Mouse (Mus musculus) forebrain, embryonic 14.5 days (tissue): Measurements from ENCODE around the gene Pik3c2b. TPM values are rescaled to one million over a fixed set of nuclear protein-coding genes. Genes with fewer than 3 reads are reported as not detected.

ENCODE experiments used
- ATAC-seq: fragments of 200-750 bp; cut with Nextera tagmentation; 2 replicates; pipeline ENCODE4 v1.8.0; 2017; ENCODE audit warnings: mild to moderate bottlenecking, moderate library complexity
- DNase-seq: peaks from one replicate; pipeline ENCODE4 v3.0.0-alpha.2; 2015; ENCODE audit warnings: low spot score
- H3K27ac ChIP-seq: fragments of 300-500 bp; sonication (generic); 2 replicates; pipeline ENCODE4 v1.5.1; 2014; ENCODE audit warnings: low read depth, mild to moderate bottlenecking, control low read depth, low read length, moderate library complexity
- H3K27me3 ChIP-seq: fragments of 300-500 bp; sonication (generic); replicated peaks from 2 replicates; pipeline ENCODE4 v1.6.1; 2014; ENCODE audit warnings: low read length, control low read depth, mixed read lengths; ENCODE audit not compliant: control insufficient read depth, insufficient read depth
- H3K36me3 ChIP-seq: fragments of 300-500 bp; sonication (generic); 2 replicates; pipeline ENCODE4 v1.6.1; 2014; ENCODE audit warnings: low read length, control low read depth; ENCODE audit not compliant: control insufficient read depth, insufficient read depth
- H3K4me1 ChIP-seq: fragments of 300-500 bp; sonication (generic); 2 replicates; pipeline ENCODE4 v1.6.1; 2014; ENCODE audit warnings: antibody characterized with exemption, low read length, control low read depth; ENCODE audit not compliant: control insufficient read depth, insufficient read depth
- H3K4me2 ChIP-seq: fragments of 300-500 bp; sonication (generic); 2 replicates; pipeline ENCODE4 v1.6.1; 2014; ENCODE audit warnings: mild to moderate bottlenecking, control low read depth, low read length
- H3K4me3 ChIP-seq: fragments of 300-500 bp; sonication (generic); 2 replicates; pipeline ENCODE4 v1.5.1; 2014; ENCODE audit warnings: low read depth, low read length, control low read depth
- H3K9ac ChIP-seq: fragments of 300-500 bp; sonication (generic); 2 replicates; pipeline ENCODE4 v1.6.1; 2014; ENCODE audit warnings: mild to moderate bottlenecking, low read length, control low read depth, moderate library complexity
- H3K9me3 ChIP-seq: fragments of 300-500 bp; sonication (generic); replicated peaks from 2 replicates; pipeline ENCODE4 v1.6.1; 2016; ENCODE audit warnings: low read length, control low read depth, mixed read lengths; ENCODE audit not compliant: control insufficient read depth
- WGBS: fragments of 180-500 bp; shearing (Covaris S2); extraction: QIAGEN DNeasy Blood & Tissue Kit; methylation state at CpG from one replicate; pipeline ENCODE4 v1.1.7; 2014; 5-methylcytosine and 5-hydroxymethylcytosine counted together
- polyA plus RNA-seq: library from polyadenylated mRNA; unstranded; fragments of >200 nt; fragmentation: Nextera tagmentation; extraction: Ambion mirVana; gene quantifications from 2 replicates; pipeline ENCODE4 v1.2.1, GENCODE M21; 2014

Pik3c2b gene
- polyA plus RNA-seq, 1 experiment from 2014 or later, result 9.6 TPM

- H3K36me3 ChIP-seq, result no peaks in the 10 kb centered on the region
- WGBS, result 0% methylated on average over 33 of the region's 40 CpGs
- H3K27me3 ChIP-seq, result no peaks in the 10 kb centered on the region
Observed at GRCm38 (mm10) chr1:133046441-133046931, 1.0 kb downstream of the Pik3c2b start.

GRCm38 (mm10) chr1:133047575-133047974 is 2.1 kb downstream of the Pik3c2b start:
- DNase-seq (no peak), ATAC-seq (no peak)
- Histone ChIP-seq H3K27ac (peak overlapping the region; percentile 98), H3K4me2 (peak overlapping the region; percentile 85), H3K36me3 (no peaks in the 10 kb centered on the region), H3K27me3 (no peaks in the 10 kb centered on the region), H3K4me3 (peak overlapping the region; percentile 94), H3K9ac (peak overlapping the region; percentile 100), H3K4me1 (peaks cover 28% of the 10 kb centered on the region), H3K9me3 (no peaks in the 10 kb centered on the region)
- WGBS, result 26% methylated on average over 8 of the region's 8 CpGs

More at GRCm38 (mm10) chr1:133046441-133046931, 1.0 kb downstream of the Pik3c2b start:
- Histone ChIP-seq H3K9me3 (no peaks in the 10 kb centered on the region), H3K9ac (peak overlapping the region; percentile 100), H3K4me2 (peak overlapping the region; percentile 85), H3K27ac (peak overlapping the region; percentile 98), H3K4me3 (peak overlapping the region; percentile 94), H3K4me1 (peaks cover 28% of the 10 kb centered on the region)
- DNase-seq (peak; percentile 60), ATAC-seq (peak; percentile 70)

GRCm38 (mm10) chr1:133048690-133049089 is 3.2 kb downstream of the Pik3c2b start:
- Histone ChIP-seq H3K36me3 (no peaks in the 10 kb centered on the region), H3K9ac (peak overlapping the region; percentile 41; the same call in 1 of the 2 replicates), H3K4me2 (peak overlapping the region; percentile 85), H3K9me3 (no peaks in the 10 kb centered on the region), H3K4me1 (peaks cover 32% of the 10 kb centered on the region), H3K27ac (no peak overlapping the region), H3K27me3 (no peaks in the 10 kb centered on the region), H3K4me3 (no peak overlapping the region)
- ATAC-seq, result no peak
- no peak for DNase-seq
- 16% methylated on average over 2 of the region's 2 CpGs for WGBS

- Histone ChIP-seq H3K4me2 (no peak overlapping the region), H3K4me3 (no peak overlapping the region), H3K27me3 (no peaks in the 10 kb centered on the region), H3K4me1 (peaks cover 30% of the 10 kb centered on the region), H3K9me3 (no peaks in the 10 kb centered on the region), H3K36me3 (no peaks in the 10 kb centered on the region), H3K27ac (no peak overlapping the region), H3K9ac (no peak overlapping the region; the same call in 1 of the 2 replicates)
- 39% methylated on average over 11 of the region's 11 CpGs for WGBS
- ATAC-seq (no peak), DNase-seq (no peak)
Observed at GRCm38 (mm10) chr1:133050001-133050431, 4.5 kb downstream of the Pik3c2b start.

DNA sequence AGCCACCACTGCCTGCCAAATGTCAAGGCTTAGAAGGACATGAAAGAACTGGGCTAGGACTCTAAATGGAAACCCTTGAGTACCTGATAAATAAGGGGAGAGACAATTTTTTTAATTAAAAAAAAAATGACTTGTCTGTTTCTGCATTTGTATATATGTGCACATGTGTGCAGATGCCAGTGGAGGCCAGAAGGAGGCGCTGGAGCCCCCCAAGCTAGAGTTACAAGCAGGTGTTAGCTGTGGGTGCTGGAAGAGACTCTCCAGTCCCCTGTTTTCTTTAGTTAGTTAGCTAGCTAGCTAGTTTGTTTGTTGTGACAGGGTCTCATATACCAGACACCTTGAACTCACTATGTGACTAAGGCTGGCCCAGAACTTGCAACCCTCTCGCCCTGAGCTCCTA is 6.4 kb downstream of the Pik3c2b start:
- Histone ChIP-seq H3K4me3 (no peak overlapping the region), H3K36me3 (no peaks in the 10 kb centered on the region), H3K4me2 (no peak overlapping the region), H3K4me1 (peaks cover 29% of the 10 kb centered on the region), H3K9ac (no peak overlapping the region), H3K27ac (no peak overlapping the region), H3K9me3 (no peaks in the 10 kb centered on the region), H3K27me3 (no peaks in the 10 kb centered on the region)
- WGBS, result 94% methylated on average over 2 of the region's 2 CpGs
- no peak for DNase-seq
- ATAC-seq, result no peak

DNA sequence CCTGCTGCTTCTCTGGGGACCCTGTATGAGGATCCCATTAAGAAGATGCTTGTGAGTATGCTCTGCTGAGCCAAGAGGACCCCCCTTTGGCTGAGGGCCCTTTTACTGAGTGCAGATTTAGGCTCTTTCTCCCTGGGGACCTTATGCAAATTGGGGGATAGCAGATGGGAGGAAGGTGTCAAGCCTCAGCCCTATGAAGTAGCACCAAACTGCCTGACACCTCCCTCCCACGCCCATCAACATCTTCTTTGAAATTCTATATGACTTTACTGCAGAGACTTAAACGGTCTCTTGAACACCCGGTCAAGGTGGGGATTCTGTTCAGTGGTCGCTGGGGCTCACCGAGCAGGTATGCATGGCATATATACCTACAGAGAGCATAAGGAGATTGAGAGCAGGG is 7.6 kb downstream of the Pik3c2b start:
- no peak overlapping the region for H3K27ac ChIP-seq
- 68% methylated on average over 5 of the region's 5 CpGs for WGBS
- no peak for ATAC-seq
- no peaks in the 10 kb centered on the region for H3K9me3 ChIP-seq
- H3K36me3 ChIP-seq, result no peaks in the 10 kb centered on the region
- no peak overlapping the region for H3K4me3 ChIP-seq
- no peak overlapping the region for H3K9ac ChIP-seq
- H3K4me2 ChIP-seq, result no peak overlapping the region
- H3K4me1 ChIP-seq, result peaks cover 25% of the 10 kb centered on the region
- H3K27me3 ChIP-seq, result no peaks in the 10 kb centered on the region
- no peak for DNase-seq

GRCm38 (mm10) chr1:133054326-133054725 is 8.9 kb downstream of the Pik3c2b start:
- Histone ChIP-seq H3K9me3 (no peaks in the 10 kb centered on the region), H3K4me2 (no peak overlapping the region), H3K27ac (no peak overlapping the region), H3K27me3 (no peaks in the 10 kb centered on the region), H3K4me1 (peaks cover 13% of the 10 kb centered on the region), H3K9ac (no peak overlapping the region), H3K4me3 (no peak overlapping the region), H3K36me3 (no peaks in the 10 kb centered on the region)
- DNase-seq (no peak), ATAC-seq (no peak)
- WGBS, result 80% methylated on average over 8 of the region's 8 CpGs

GRCm38 (mm10) chr1:133057345-133058034 is 12.0 kb downstream of the Pik3c2b start:
- 0 out of 2 replicates have a peak, but pooled peaks have one; percentile 23 for ATAC-seq
- Histone ChIP-seq H3K9ac (no peak overlapping the region), H3K27ac (peak overlapping the region; percentile 46), H3K4me3 (no peak overlapping the region), H3K4me1 (peaks cover 10% of the 10 kb centered on the region), H3K4me2 (no peak overlapping the region), H3K9me3 (no peaks in the 10 kb centered on the region), H3K27me3 (no peaks in the 10 kb centered on the region), H3K36me3 (peaks cover 9% of the 10 kb centered on the region)
- WGBS, result 75% methylated on average over 7 of the region's 7 CpGs
- DNase-seq, result no peak

DNA sequence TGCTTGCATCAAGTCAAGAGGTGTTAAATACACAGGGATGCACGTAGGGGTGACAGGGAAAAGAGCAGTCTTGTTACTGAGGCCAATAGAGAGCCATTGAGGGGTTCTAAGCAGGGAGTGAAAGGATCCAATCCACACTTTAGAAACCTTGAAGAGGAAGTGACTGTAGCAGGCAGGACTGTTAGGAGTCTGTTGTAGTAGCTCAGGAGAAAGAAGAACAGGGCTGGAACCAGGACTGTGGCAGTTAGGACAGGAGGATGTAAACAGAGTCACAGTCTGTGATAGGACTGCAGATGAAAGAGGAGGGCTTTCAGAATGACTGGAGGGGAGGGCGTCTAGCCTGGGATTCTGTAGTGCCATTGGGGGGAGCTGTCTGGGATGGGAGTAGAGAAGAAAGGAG is 14.1 kb downstream of the Pik3c2b start:
- H3K27ac ChIP-seq, result no peak overlapping the region
- ATAC-seq, result no peak
- DNase-seq, result no peak
- H3K4me2 ChIP-seq, result no peak overlapping the region
- 12% methylated on average over 2 of the region's 2 CpGs for WGBS
- no peaks in the 10 kb centered on the region for H3K9me3 ChIP-seq
- peaks cover 19% of the 10 kb centered on the region for H3K36me3 ChIP-seq
- no peak overlapping the region for H3K9ac ChIP-seq
- H3K27me3 ChIP-seq, result no peaks in the 10 kb centered on the region
- peaks cover 7% of the 10 kb centered on the region for H3K4me1 ChIP-seq
- no peak overlapping the region for H3K4me3 ChIP-seq
